Mouse (Mus musculus) megakaryocyte, embryonic 14.5 days (primary cell): ENCODE measurements around the gene Guk1.

Experiments used
- FLI1 ChIP-seq: IDR thresholded peaks from 2 replicates; pipeline ENCODE4 v1.6.1; 2012; ENCODE audit warnings: low read length, inconsistent platforms, mixed read lengths
- GATA1 ChIP-seq: IDR thresholded peaks from 3 replicates; pipeline ENCODE4 v1.6.1; 2012; ENCODE audit warnings: mixed read lengths, low read length, inconsistent platforms, borderline replicate concordance

GRCm38 (mm10) chr11:59141772-59142370 lies 50.1 kb downstream of the Guk1 start:
- no peak for TF ChIP-seq GATA1
- no peak for TF ChIP-seq FLI1
